Mouse (Mus musculus) CD4-positive, CD25-positive, alpha-beta regulatory T cell, adult 2 months (primary cell): ENCODE data around the gene 9930022D16Rik.

ENCODE experiments used
- DNase-seq: peaks from one replicate; pipeline ENCODE4 v3.0.0-alpha.2; 2012; ENCODE audit warnings: low read depth, low spot score

9930022D16Rik gene

DNA sequence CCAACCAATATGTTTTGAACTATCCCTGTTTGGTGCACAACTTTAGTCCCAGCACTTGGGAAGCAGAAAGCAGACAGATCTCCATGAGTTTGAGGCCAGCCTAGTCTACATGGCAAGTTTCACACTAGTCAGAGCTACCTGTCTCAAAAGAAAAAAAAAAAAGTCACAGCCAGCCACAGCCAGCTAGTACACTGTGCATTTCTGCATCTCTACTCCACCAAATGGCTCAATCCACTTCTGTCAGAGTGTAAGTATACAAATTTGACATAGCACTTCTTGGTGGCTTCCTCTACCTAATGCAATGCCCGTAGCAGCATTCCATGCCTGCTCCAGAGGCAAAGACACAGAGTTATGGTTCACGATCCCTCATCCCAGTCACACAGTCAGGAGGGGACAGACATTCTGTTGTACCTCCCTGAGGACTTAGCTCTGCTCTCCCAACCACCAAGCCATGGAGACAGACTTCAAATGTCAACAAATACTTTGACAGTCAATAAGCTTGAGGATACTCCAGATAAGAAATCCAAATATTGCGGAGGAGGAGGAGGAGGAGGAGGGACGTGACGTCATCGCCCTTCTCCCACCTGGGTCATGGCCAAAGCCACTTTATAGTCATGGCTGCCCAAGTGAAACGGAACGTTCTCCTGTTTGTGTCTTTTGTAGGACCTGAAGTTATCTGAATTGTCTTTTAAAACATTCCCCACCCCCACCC is 3.1 kb downstream of the 9930022D16Rik start:
- no peak for DNase-seq

DNA sequence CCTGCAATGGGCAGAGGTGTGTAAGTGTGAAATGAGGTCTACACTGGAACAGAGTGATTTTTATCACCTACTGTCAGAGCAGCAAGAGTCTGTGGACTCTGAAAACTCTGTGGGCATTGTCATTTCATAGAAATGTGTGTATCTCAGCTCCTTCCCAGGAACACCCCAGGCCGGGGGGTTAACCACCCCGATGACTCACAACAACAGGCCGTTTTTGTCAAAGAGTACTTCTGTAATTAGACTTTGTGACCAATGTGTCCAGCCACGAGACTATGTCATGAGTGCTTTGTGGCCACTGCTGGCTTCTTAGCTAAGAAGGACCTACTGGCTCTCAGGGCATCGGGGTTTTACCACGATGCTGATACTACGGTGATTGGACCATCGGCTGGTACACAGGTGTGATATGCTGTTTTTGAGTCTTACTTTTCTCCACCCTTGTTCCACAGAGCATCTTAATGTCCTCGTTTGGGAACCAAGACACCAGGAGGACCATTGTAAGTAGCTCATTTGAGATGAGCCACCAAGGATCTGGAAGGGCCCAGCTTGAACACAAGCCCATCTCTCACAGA is 3.8 kb downstream of the 9930022D16Rik start:
- no peak for DNase-seq

DNA sequence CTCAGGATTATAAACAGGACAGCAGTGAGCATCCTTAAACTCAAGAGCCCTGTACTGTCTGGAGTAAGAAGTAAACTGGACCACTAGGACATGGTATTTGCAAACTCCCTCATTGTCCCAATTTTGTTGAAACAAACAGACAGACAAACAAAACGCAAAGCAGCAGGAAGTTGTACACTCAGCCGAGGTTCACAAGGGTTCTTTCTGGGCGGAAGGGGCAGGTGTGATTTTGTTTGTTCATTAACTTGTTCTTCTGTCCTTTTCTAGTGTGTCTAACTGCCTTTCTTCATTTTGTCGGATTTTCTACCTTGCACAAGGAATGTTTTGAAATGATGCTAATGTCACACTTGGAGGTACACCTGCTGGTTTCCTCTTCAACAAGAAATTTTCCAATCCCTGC is 5.7 kb downstream of the 9930022D16Rik start:
- DNase-seq = peak; percentile 50

DNA sequence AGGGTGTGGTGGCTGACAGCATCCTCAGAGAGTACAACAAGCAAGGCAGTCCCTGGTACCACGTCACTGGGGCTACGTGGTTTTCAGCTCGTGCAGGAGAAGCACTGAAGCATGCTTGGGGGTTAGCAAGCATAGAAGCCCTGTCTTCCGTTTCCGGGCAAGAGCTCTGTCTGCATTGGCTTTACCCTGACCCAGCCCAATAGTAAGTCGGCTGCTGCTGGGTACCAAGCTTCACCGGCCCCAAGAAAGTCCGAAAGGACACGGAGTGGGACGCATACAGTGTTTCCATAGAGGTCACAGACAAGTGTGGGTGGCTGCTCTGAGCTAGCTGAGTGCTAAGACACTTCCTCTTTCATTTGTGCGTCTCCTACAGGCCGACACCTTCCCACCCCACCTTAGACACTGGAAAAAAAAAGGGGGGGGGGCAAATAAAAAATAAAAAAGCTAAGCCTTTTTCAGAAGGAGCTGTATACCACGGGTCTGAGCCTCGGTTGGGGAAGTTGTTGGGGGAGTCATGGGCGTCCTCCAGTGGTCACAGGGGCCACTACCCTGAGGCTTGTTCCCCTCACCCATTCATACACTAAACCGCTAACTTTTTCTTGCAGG is 6.3 kb downstream of the 9930022D16Rik start:
- peak; percentile 91 for DNase-seq

DNA sequence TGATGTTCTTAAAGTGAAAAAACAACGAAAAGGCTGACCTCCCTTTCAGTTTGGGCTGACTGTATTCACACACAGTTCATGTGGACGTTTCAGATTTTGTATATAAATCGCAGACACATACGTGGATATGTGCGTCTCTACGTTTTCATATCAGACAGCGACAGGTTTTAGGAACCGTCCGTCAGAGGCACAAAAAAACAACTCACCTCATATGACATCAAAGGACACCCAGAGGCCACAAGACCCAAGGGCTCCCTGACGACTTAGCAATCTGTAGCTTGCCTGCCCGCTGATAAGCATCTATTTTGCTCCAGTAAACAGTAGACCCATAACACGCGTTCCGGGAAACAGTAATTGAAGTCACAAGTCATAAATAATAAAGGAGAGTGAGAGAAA is 6.8 kb downstream of the 9930022D16Rik start:
- DNase-seq = peak; percentile 85

DNA sequence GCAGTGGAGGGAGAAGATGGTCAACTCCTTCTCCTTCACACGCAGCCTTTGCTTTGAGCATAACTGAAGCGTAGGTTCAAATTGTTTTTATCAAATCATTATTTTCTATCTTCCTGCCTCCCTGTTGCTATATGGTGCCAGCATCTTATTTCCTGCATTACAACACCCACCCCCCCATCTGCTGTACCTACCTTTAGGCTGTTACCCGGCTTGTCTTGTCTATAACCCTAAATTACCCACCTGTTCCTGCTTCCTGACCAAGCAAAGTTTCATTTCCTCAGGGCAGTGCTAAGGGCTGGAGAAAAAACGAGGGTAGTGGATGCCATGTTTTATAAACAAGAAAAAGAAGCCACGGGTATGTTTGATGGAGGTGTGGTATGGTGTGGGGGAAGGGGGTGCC is 7.5 kb downstream of the 9930022D16Rik start:
- no peak for DNase-seq

DNA sequence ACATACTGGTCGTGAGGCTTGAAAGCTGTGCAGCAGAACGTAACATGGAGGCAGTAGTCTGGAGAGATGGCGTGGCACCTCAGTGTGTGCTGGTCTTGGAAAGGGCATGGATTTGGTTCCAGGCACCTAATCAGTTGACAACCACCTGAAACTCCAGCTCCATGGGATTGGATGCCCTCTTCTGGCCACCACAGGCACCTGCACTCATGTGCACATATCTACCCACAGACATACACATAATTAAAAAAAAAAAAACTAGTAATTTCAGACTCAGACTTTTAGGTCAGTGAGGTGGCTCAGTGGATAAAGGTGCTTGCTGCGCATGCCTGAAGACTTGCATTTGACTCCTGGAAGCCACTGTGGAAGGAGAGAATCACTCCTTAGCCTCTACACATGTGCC is 8.5 kb downstream of the 9930022D16Rik start:
- peak; percentile 45 for DNase-seq

DNA sequence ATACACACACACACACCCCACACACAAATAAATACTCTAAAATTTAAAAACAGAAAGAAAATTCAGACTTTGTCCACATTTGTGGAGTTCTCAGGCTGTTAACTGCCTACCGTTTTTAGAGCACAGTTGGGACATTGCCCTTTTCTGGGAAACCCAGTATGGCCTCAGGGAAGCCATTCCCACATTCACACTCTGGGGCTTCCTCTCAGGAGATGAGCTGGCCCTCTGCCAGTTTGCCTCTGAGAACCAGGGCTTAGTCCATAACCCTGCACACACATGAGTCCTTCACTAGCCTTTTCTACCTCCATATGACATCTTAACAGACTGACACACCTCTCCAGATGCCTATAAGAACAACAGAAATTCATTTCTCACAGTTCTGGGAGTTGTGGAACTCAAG is 9.6 kb downstream of the 9930022D16Rik start:
- no peak for DNase-seq

DNA sequence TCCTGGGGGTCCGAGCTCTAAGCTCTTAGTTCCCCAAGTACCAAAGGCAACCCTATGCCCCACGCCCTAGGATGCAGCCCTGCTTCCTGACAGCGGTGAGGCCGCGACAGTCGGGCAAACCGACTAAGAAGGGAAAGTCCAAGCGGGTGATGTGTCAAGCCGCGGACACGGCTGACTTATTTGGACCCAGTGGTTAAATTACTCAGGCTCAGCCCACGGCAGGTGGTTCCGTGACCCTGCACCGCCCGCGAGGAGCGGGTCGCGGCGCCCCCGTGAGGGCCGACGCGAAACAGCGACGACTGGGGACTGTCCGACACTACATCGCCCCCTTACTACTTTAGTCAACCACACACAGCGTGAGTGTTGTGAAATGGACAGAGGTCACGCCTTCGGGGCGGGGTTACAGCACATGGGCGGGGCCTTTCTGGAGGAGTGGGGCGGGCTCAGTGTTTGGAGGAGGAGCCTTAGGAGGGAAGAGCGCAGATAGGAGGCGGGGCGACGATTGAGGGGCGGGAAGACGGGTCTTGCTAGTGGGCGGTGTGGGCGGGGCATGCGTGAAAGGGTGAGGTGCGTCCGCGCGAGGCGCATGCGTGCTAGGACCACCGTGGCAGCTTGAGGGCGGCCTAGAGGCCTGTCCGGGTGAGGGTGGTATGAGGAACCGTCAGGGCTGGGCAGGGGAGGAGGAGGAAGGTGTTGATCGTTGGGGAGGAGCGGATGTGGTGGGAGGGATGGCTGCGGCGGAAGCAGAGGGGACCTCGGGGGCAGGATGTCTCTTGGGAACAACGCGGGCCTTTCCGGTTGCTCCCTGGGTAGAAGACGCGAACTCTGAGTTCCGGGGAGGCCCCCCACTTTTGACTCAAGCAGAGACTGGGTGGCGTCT is 11.9 kb downstream of the 9930022D16Rik start, which contains the start of gene Amz2:
Gene Amz2, plus strand, starts transcription at position 555 of the 880 bp plus-strand sequence.
- DNase-seq = peak; percentile 100

DNA sequence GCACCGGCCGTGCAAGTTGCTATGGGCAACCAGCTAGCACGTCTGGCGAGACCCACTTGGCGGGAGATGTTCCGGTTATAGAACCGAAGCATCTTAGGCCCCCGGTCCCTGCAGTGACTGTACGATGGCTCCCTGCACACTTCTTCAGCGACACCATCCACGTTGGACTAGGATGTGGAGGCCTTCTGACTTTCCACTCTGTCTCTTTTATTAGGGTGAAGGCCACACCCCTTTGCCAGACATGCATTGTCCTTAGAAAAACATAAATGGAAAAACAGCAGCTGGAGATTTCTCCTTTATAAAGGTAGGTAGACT is 12.5 kb downstream of the 9930022D16Rik start:
- DNase-seq = no peak

DNA sequence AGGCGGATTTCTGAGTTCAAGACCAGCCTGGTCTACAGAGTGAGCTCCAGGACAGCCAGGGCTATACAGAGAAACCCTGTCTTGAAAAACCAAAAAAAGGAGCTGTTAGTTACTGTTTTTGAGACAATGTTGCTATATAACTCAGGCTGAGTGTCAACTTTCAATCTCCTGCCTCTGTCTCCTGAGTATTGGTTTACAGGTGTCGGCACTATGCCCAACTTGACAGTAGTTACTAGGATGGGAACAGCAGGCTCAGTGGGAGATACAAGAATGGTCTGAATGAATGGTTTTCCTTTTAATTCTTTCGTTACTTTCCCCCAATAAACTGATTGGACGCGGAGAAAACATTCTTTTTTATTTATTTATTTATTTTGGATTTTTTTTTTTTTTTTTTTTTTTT is 13.6 kb downstream of the 9930022D16Rik start:
- DNase-seq = no peak

DNA sequence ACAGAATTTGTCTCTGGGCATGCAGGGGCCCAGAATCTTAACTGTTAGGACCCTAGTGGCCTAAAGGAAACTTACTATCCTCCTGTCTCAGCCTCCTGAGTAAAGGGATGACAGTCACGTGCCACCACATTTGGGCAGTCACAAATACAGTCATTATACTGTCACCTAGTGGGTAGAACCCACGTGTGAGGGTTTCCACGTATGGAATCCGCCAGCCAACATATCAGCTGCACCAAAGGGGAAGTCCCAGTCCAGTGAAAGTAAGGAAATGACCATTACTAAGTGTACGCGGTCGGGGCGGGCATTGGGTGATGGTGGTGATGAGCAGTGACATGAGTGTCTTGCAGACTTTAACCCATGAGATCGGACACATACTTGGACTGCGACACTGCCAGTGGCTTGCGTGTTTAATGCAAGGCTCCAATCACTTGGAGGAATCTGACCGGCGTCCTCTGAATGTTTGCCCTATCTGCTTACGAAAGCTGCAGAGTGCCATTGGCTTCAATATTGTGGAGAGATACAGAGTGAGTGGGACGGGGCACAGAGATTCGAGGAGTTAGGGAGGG is 20.6 kb downstream of the 9930022D16Rik start:
- DNase-seq = peak; percentile 46

DNA sequence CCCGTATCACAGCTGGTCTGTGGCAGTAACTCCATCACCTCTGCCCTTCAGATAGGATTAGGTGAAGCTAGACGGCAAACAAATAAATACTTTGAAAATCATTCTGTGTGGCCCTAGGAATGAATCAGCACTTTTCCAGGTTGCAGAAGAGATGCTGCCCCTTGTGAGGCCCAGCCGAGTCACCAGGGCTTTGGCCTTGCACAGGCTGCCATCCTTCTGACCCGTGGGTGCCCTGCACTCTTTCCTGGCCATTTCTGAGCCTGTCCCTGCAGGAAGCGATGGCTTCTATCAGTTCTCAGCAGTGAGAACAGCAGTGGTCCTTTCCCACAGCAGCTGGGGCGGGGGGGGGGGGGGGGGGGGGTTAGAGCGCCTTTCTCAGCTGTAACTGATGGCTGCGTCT is 23.2 kb downstream of the 9930022D16Rik start:
- DNase-seq = no peak

DNA sequence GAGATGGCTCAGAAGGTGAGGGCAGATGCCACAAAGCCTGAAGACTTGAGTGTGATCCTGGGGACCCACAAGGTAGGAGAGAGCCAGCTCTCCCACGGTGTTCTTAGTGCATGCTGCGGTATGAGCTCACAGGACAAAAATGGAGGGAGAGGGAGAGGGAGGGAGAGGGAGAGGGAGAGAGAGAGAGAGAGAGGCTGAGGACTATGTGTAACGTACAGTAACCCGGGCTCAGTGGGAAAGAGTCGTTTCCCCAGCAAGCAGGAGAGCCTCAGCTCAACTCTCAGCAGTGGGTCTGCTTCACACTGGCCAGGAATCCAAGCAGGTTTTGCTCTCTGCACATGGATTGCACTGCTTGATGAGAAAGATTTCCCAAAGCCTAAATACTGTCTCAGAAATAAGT is 25.5 kb downstream of the 9930022D16Rik start:
- no peak for DNase-seq

DNA sequence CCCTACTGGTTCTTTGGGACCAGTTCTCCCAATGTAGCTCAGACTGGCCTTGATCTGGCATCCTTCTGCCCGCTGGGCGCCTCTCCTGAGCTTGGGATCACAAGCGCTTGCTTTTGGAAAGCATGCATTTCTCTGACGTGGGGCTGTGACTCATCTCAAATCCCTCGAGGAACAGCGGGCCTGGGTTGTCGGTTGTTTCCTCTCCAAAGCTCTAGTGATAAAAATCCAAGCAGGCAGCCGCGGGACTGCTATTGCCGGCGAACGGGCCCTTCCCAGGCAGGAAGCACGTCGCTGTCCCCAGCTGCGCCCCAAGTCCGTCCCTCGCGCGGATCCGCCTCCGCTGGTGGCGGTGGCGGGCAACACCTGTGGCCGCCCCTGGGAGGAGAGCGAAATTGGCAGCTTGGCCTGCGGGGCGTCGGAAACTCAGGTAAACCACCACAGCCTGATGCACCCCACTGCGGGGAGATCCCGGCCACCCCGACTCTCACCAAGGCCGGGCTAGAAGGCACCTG is 26.2 kb downstream of the 9930022D16Rik start:
- DNase-seq = peak; percentile 87

DNA sequence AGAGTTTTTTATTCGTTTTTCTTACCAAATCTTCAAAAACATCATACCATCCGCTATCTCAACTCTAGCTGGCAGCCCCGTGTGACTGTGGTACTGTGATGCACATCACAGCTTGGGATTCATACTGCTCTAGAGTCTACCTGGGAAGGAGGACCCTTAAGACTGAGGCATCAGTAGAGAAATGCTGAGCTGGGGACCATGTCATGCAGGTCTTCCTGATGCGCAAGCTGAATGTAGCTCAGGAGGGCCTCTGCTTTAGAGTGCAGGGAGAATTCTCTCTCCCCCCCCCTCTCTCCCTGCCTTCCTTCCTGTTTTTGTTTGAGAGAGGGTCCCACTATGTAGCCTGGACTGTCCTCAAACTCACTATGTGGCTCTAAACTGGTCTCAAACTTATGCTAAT is 26.9 kb downstream of the 9930022D16Rik start:
- peak; percentile 40 for DNase-seq

DNA sequence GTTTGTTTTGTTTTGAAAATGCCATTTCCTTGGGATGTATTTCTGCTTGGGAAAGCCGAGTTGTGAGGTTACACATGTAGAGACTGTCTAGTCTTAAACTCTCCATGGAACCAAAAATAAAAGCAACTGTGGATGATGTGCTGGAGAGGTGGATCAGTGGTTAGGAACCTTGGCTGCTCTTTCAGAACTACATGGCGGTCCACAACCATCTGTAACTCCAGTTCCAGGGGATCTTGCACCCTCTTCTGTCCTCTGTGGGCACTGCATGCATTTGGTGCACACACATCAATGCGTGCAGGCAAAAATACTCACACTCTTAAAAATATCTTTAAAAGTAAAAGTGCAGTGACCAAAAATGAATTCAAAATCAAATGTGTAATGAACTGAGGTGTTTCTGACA is 27.4 kb downstream of the 9930022D16Rik start:
- DNase-seq = peak; percentile 88

DNA sequence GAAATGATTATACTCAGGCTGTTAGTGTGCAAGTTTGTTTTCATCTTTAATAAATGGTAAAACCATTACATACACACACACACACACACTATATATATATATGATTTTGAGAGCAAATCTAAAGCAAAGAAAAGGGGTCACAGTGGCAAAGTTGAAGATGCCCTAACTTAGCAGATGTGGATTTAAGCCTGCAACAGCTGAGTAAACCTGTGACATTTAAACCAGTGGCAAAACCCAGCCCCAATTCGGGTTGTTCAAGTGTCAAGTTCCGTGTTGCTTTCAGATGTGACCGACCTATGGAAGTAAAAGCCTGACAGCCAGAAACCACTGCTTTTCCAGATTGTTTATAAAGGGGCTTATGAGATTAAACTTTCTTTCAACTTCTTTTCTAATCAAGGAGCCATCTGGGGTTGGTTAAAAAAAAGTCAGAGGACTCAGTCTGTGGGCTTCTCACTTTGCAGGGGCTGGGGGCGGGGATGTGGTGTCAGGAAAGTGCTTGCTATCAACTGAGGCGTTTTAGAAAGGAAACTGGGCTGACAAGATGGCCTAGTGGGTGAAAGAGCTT is 28.5 kb downstream of the 9930022D16Rik start:
- DNase-seq = no peak

DNA sequence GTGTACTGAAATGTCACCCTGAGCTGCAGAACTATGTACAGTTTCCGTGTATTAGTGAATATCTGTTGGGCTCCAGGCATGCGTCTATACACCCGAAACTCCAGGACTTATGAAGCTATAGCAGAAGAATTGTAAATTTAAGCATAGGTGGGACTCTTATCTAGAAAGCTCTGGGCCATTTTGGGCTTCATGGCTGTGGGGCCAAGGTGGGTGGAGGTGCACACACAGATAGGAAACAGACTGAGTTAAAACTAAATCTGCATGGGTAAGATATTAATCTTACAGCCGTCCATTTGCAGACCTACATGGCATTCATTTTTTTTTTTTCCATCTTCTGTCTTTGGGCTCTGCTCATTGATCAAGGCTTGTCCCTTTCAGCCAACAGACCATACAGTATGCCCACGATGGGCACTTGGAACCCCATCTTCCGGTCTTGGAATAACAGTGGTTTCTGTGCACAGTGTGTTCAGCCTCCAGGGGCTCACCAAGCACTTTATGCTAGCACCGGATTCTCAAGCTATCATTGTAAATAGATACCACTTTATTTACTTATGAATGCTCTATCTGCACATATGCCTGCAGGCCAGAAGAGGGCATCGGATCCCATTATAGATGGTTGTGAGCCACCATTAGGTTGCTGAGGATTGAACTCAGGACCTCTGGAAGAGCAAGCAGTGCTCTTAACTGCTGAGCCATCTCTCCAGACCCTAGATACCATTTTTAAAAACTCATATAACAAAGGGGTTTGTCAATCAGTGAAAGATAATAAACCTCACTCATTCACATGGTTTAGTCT is 29.9 kb downstream of the 9930022D16Rik start:
- peak; percentile 34 for DNase-seq

DNA sequence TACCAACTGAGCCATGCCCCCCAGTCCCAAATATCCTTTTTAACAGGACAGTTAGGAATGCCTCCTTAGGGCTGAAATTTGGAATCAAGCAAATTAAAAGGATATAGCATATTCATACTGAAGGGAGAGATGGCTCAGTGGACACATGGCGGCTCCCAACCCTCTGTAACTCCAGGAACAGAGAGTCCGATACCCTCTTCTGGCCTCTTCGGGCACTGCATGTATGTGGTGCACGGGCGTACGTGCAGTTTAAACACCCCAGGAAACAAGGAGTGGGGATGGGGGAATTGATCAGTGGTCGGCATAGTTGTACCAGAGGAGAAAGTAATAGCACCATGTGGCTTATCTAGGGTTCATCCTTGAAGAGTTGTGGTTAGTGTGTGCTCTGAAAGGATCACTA is 30.9 kb downstream of the 9930022D16Rik start:
- peak; percentile 59 for DNase-seq
